Mouse (Mus musculus): ENCODE results near the gene Ankrd13b. TPM values are rescaled to one million over a fixed set of nuclear protein-coding genes. Genes with fewer than 3 reads are reported as not detected.
A peak's percentile ranks its signal among the peaks of the same experiment; 100 is the strongest.

The Ankrd13b gene
- polyA plus RNA-seq, 1 experiment from 2014 or later, result 3.0 TPM

- no peak for ATAC-seq (ENCODE audit: low read depth)
- Histone ChIP-seq H3K9ac (ENCODE audit: low read length) (no peak overlapping the region), H3K9me3 (ENCODE audit: control insufficient read depth, low read length) (no peaks in the 10 kb centered on the region), H3K4me2 (ENCODE audit: low read depth, low read length) (no peak overlapping the region), H3K4me1 (replicated peaks; ENCODE audit: control insufficient read depth, insufficient read depth, low read length) (peaks cover 23% of the 10 kb centered on the region), H3K27ac (ENCODE audit: low read length) (no peak overlapping the region), H3K27me3 (ENCODE audit: control insufficient read depth, insufficient read depth, low read depth, low read length) (no peaks in the 10 kb centered on the region), H3K36me3 (ENCODE audit: control insufficient read depth, insufficient read depth, low read length) (peaks cover 8% of the 10 kb centered on the region), H3K4me3 (ENCODE audit: low read length) (no peak overlapping the region)
- 80% methylated on average over 8 of the region's 8 CpGs for WGBS
Observed at GRCm38 (mm10) chr11:77441020-77441419, 48.5 kb downstream of the Ankrd13b start.

- Histone ChIP-seq H3K9me3 (ENCODE audit: control insufficient read depth, low read length) (no peaks in the 10 kb centered on the region), H3K4me1 (replicated peaks; ENCODE audit: control insufficient read depth, insufficient read depth, low read length) (peaks cover 20% of the 10 kb centered on the region), H3K4me3 (ENCODE audit: low read length) (no peak overlapping the region), H3K36me3 (ENCODE audit: control insufficient read depth, insufficient read depth, low read length) (peaks cover 8% of the 10 kb centered on the region), H3K27ac (ENCODE audit: low read length) (no peak overlapping the region), H3K27me3 (ENCODE audit: control insufficient read depth, insufficient read depth, low read depth, low read length) (no peaks in the 10 kb centered on the region), H3K9ac (ENCODE audit: low read length) (no peak overlapping the region), H3K4me2 (ENCODE audit: low read depth, low read length) (no peak overlapping the region)
- 75% methylated on average over 9 of the region's 9 CpGs for WGBS
- no peak for ATAC-seq (ENCODE audit: low read depth)
Observed at GRCm38 (mm10) chr11:77440081-77440480, 49.4 kb downstream of the Ankrd13b start.

- Histone ChIP-seq H3K4me3 (ENCODE audit: low read length) (no peak overlapping the region), H3K9me3 (ENCODE audit: control insufficient read depth, low read length) (no peaks in the 10 kb centered on the region), H3K4me1 (replicated peaks; ENCODE audit: control insufficient read depth, insufficient read depth, low read length) (peaks cover 7% of the 10 kb centered on the region; the same call in 1 of the 2 replicates), H3K27me3 (ENCODE audit: control insufficient read depth, insufficient read depth, low read depth, low read length) (no peaks in the 10 kb centered on the region), H3K4me2 (ENCODE audit: low read depth, low read length) (no peak overlapping the region), H3K36me3 (ENCODE audit: control insufficient read depth, insufficient read depth, low read length) (peaks cover 8% of the 10 kb centered on the region), H3K9ac (ENCODE audit: low read length) (no peak overlapping the region), H3K27ac (ENCODE audit: low read length) (no peak overlapping the region)
- whole genome bisulfite sequencing, result 88% methylated on average over 2 of the region's 2 CpGs
- no peak for ATAC-seq (ENCODE audit: low read depth)
Observed at GRCm38 (mm10) chr11:77437026-77437425, 52.5 kb downstream of the Ankrd13b start.

GRCm38 (mm10) chr11:77428446-77428845, 61.0 kb downstream of the Ankrd13b start:
- H3K4me2 ChIP-seq (ENCODE audit: low read depth, low read length), result no peak overlapping the region
- no peak for ATAC-seq (ENCODE audit: low read depth)
- H3K9ac ChIP-seq (ENCODE audit: low read length), result no peak overlapping the region
- no peaks in the 10 kb centered on the region for H3K27me3 ChIP-seq (ENCODE audit: control insufficient read depth, insufficient read depth, low read depth, low read length)
- no peaks in the 10 kb centered on the region for H3K9me3 ChIP-seq (ENCODE audit: control insufficient read depth, low read length)
- H3K27ac ChIP-seq (ENCODE audit: low read length), result no peak overlapping the region
- H3K4me1 ChIP-seq (replicated peaks; ENCODE audit: control insufficient read depth, insufficient read depth, low read length), result no peaks in the 10 kb centered on the region
- H3K4me3 ChIP-seq (ENCODE audit: low read length), result no peak overlapping the region
- H3K36me3 ChIP-seq (ENCODE audit: control insufficient read depth, insufficient read depth, low read length), result peaks cover 5% of the 10 kb centered on the region; the same call in 1 of the 2 replicates
- WGBS, result 76% methylated on average over 1 of the region's 1 CpGs

- Histone ChIP-seq H3K27me3 (ENCODE audit: control insufficient read depth, insufficient read depth, low read depth, low read length) (no peaks in the 10 kb centered on the region), H3K9me3 (ENCODE audit: control insufficient read depth, low read length) (no peaks in the 10 kb centered on the region), H3K4me3 (ENCODE audit: low read length) (no peak overlapping the region), H3K9ac (ENCODE audit: low read length) (no peak overlapping the region), H3K4me1 (replicated peaks; ENCODE audit: control insufficient read depth, insufficient read depth, low read length) (no peaks in the 10 kb centered on the region), H3K36me3 (ENCODE audit: control insufficient read depth, insufficient read depth, low read length) (peaks cover 4% of the 10 kb centered on the region), H3K4me2 (ENCODE audit: low read depth, low read length) (no peak overlapping the region), H3K27ac (ENCODE audit: low read length) (no peak overlapping the region)
- WGBS, result 76% methylated on average over 4 of the region's 4 CpGs
- peak; percentile 34; the same call in 1 of the 2 replicates for ATAC-seq (ENCODE audit: low read depth)
Observed at GRCm38 (mm10) chr11:77423175-77423859, 66.2 kb downstream of the Ankrd13b start.

Other genes starting within 250 kb of the Ankrd13b start
- 1.3 and 1.5 TPM in 2 replicates for gene Coro6, start 27.3 kb downstream of the Ankrd13b start, polyA plus RNA-seq (2015; fragmentation: Nextera tagmentation; extraction: Ambion mirVana)
- gene Git1, start 3.9 kb upstream of the Ankrd13b start, polyA plus RNA-seq (2015; fragmentation: Nextera tagmentation; extraction: Ambion mirVana), result 9.1 and 9.2 TPM in 2 replicates
- gene Abhd15, start 25.4 kb upstream of the Ankrd13b start, polyA plus RNA-seq (2015; fragmentation: Nextera tagmentation; extraction: Ambion mirVana), result 3.9 and 4.0 TPM in 2 replicates
- gene Trp53i13, start 26.3 kb upstream of the Ankrd13b start, polyA plus RNA-seq (2015; fragmentation: Nextera tagmentation; extraction: Ambion mirVana), result 31.3 and 32.2 TPM in 2 replicates
- 0.18 TPM in 1 of 2 replicates, not detected in the other for gene Gm10392, start 29.5 kb upstream of the Ankrd13b start, polyA plus RNA-seq (2015; fragmentation: Nextera tagmentation; extraction: Ambion mirVana)
- 14.8 and 14.9 TPM in 2 replicates for gene Taok1, start 118.1 kb upstream of the Ankrd13b start, polyA plus RNA-seq (2015; fragmentation: Nextera tagmentation; extraction: Ambion mirVana)
- gene Nufip2, start 196.5 kb upstream of the Ankrd13b start, polyA plus RNA-seq (2015; fragmentation: Nextera tagmentation; extraction: Ambion mirVana), result 4.3 and 4.7 TPM in 2 replicates
- gene Cryba1, start 235.6 kb upstream of the Ankrd13b start, polyA plus RNA-seq (2015; fragmentation: Nextera tagmentation; extraction: Ambion mirVana), result not detected in 2 replicates